Mouse (Mus musculus) C3H10T1/2 (cell line): Measurements from ENCODE around the gene Vmn1r221. TPM values are rescaled to one million over a fixed set of nuclear protein-coding genes. Genes with fewer than 3 reads are reported as not detected.

Experiments
- polyA plus RNA-seq, 2 experiments: library from polyadenylated mRNA; unstranded; fragments of >200 nt; fragmentation: generic; extraction: Trizol; gene quantifications; one replicate each; pipeline ENCODE4 v1.2.1; 2012; ENCODE audit warnings: missing spikeins in 2 of 2

Vmn1r221 gene
- polyA plus RNA-seq, result not detected

GRCm38 (mm10) chr13:23213827-23214226 lies at the start of gene Vmn1r221:
Gene Vmn1r221, plus strand, starts transcription at chr13:23214127.

GRCm38 (mm10) chr13:23187875-23188274 lies 26.1 kb upstream of the Vmn1r221 start, which contains the start of gene Vmn1r220:
Gene Vmn1r220, minus strand, starts transcription at chr13:23187975.

GRCm38 (mm10) chr13:23235847-23236246 lies 21.9 kb downstream of the Vmn1r221 start, which contains the start of gene Vmn1r222:
Gene Vmn1r222, minus strand, starts transcription at chr13:23235947.

DNA sequence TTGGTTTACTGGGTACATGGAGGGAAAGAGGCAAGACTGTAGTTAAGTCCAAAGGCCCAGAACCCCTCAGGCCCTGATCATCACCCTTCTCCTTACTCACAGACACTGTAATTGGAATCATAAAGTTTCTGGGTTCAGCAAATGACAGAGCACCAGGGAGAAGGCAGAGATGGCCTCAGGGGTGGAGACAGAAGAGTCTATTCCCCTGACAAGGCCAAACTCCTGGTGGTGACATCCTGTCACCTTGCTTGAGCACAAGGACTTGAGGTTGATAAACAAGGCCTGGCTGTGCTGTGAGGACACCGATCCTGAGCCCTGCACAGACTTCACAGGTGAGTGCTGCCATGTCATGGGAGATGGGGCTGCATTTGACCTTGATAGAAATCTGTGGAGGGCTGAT lies 32.9 kb downstream of the Vmn1r221 start, which contains the start of gene Vmn1r223:
Gene Vmn1r223 (plus strand): TSS at position 301 of the 400 bp plus-strand sequence.

Other genes with a start within 250 kb of the Vmn1r221 start
- not detected for gene Vmn1r213, start 206.5 kb upstream of the Vmn1r221 start, polyA plus RNA-seq
- not detected for gene Vmn1r214, start 183.7 kb upstream of the Vmn1r221 start, polyA plus RNA-seq
- gene Vmn1r215, start 146.1 kb upstream of the Vmn1r221 start, polyA plus RNA-seq, result not detected
- gene Vmn1r217, start 95.9 kb upstream of the Vmn1r221 start, polyA plus RNA-seq, result not detected
- not detected for gene Vmn1r218, start 81.0 kb upstream of the Vmn1r221 start, polyA plus RNA-seq
- gene Vmn1r219, start 54.8 kb upstream of the Vmn1r221 start, polyA plus RNA-seq, result not detected
- not detected for gene Vmn1r220, start 26.2 kb upstream of the Vmn1r221 start, polyA plus RNA-seq
- gene Vmn1r222, start 21.8 kb downstream of the Vmn1r221 start, polyA plus RNA-seq, result not detected
- gene Vmn1r223, start 33.0 kb downstream of the Vmn1r221 start, polyA plus RNA-seq, result not detected
- 1 to 10 TPM in 1 of 2 experiments, under 1 TPM in 1; 0.22 to 1.4 TPM for gene Zfp322a, start 155.1 kb downstream of the Vmn1r221 start, polyA plus RNA-seq
- gene Abt1, start 209.7 kb downstream of the Vmn1r221 start, polyA plus RNA-seq, result 10 to 100 TPM in 1 of 2 experiments, 1 to 10 TPM in 1; 9.5 to 13.6 TPM